24 mouse cellular contexts compared by ENCODE assay signal in the genomic region with DNA sequence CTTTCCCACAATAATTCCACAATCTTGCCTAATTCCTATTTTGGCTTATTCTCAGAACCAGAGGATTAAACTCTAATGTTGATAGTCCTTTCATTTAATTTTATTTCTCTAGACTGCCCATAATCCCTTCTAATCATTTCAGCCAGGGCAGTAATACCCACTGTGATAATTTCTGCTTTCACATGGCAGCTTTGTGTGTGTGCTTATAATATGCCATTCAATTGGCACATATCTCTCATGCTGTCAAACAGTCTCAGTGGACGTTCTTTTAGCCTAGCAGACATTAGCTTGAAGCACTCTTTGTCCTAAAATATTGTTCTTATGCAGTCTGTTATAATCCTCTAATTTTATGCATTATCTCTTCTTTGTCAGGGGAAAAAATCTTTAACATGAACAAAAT.
"Had no signal": no experiment of that assay in that cellular context is flagged by ENCODE, and none has a peak within 500 bp of the region (broad histone marks: within the 10 kb centered on the region; RNA-seq: fewer than 3 reads in every experiment).

No protein-coding gene starts in this region.

- H3K4me1 ChIP-seq: kidney, embryonic 15.5 days; limb, embryonic 12.5 days; limb, embryonic 15.5 days; liver, embryonic 12.5 days; liver, embryonic 15.5 days; lung, embryonic 15.5 days; neural tube, embryonic 12.5 days; neural tube, embryonic 15.5 days had no signal

- ATAC-seq: inflammation-experienced regulatory T-cells, adult 6 months; intestine, postnatal 0 days; liver, embryonic 12.5 days had no signal

- H3K36me3 ChIP-seq: kidney, embryonic 15.5 days; limb, embryonic 12.5 days; limb, embryonic 15.5 days; liver, embryonic 12.5 days; liver, embryonic 15.5 days; lung, embryonic 15.5 days; neural tube, embryonic 12.5 days; neural tube, embryonic 15.5 days had no signal

- H3K4me2 ChIP-seq: kidney, embryonic 15.5 days; limb, embryonic 12.5 days; limb, embryonic 15.5 days; liver, embryonic 12.5 days; liver, embryonic 15.5 days; lung, embryonic 15.5 days; neural tube, embryonic 12.5 days; neural tube, embryonic 15.5 days had no signal

- H3K27ac ChIP-seq: kidney, embryonic 15.5 days; limb, embryonic 12.5 days; limb, embryonic 15.5 days; liver, embryonic 12.5 days; liver, embryonic 15.5 days; lung, embryonic 15.5 days; neural tube, embryonic 12.5 days; neural tube, embryonic 15.5 days; stomach, postnatal 0 days had no signal

- DNase-seq: kidney, adult 8-10 months; kidney, postnatal 10 days; kidney, postnatal 4 days; left cerebral cortex, postnatal 4 days; lung, adult 18-20 months; lung, postnatal 10 days; lung, postnatal 36 days; right cerebral cortex, adult 18-20 months; right cerebral cortex, postnatal 14 days; right cerebral cortex, postnatal 4 days; thymus, adult 2 months; thymus, postnatal 14 days; thymus, postnatal 4 days had no signal

- H3K9ac ChIP-seq: kidney, embryonic 15.5 days; limb, embryonic 12.5 days; limb, embryonic 15.5 days; liver, embryonic 12.5 days; liver, embryonic 15.5 days; lung, embryonic 15.5 days; neural tube, embryonic 12.5 days; neural tube, embryonic 15.5 days had no signal

- H3K4me3 ChIP-seq: kidney, embryonic 15.5 days; limb, embryonic 12.5 days; limb, embryonic 15.5 days; liver, embryonic 12.5 days; liver, embryonic 15.5 days; lung, embryonic 15.5 days; neural tube, embryonic 12.5 days; neural tube, embryonic 15.5 days had no signal

- H3K9me3 ChIP-seq: kidney, embryonic 15.5 days; limb, embryonic 12.5 days; limb, embryonic 15.5 days; liver, embryonic 12.5 days; liver, embryonic 15.5 days; lung, embryonic 15.5 days; neural tube, embryonic 12.5 days; neural tube, embryonic 15.5 days had no signal

- H3K27me3 ChIP-seq: kidney, embryonic 15.5 days; limb, embryonic 12.5 days; limb, embryonic 15.5 days; liver, embryonic 12.5 days; liver, embryonic 15.5 days; lung, embryonic 15.5 days; neural tube, embryonic 12.5 days; neural tube, embryonic 15.5 days had no signal
